Mouse (Mus musculus): ENCODE data around the gene Rhox8. TPM values are rescaled to one million over a fixed set of nuclear protein-coding genes. Genes with fewer than 3 reads are reported as not detected.

The Rhox8 gene
- not detected for total RNA-seq (2023)

GRCm38 (mm10) chrX:37878844-37879243, at the start of gene Rhox8:
TSS of gene Rhox8 (minus strand) at chrX:37878944.

GRCm38 (mm10) chrX:37901670-37902069, 22.9 kb upstream of the Rhox8 start, which contains the start of gene Rhox9:
TSS of gene Rhox9 (minus strand) at chrX:37901770.

GRCm38 (mm10) chrX:37897132-37897531, 18.4 kb upstream of the Rhox8 start, which contains the start of gene Rhox7b:
TSS of gene Rhox7b (minus strand) at chrX:37897232.

GRCm38 (mm10) chrX:37831386-37831785, 47.4 kb downstream of the Rhox8 start, which contains the start of gene Rhox7a:
TSS of gene Rhox7a (plus strand) at chrX:37831686.

GRCm38 (mm10) chrX:37826610-37827009, 52.1 kb downstream of the Rhox8 start, which contains the start of gene Rhox6:
TSS of gene Rhox6 (plus strand) at chrX:37826910.

Other genes with a start within 250 kb of the Rhox8 start
- not detected for gene Rhox2g, start 235.5 kb downstream of the Rhox8 start, total RNA-seq (2023)
- not detected for gene Rhox4g, start 227.6 kb downstream of the Rhox8 start, total RNA-seq (2023)
- gene Rhox3h, start 210.2 kb downstream of the Rhox8 start, total RNA-seq (2023): not detected
- not detected for gene Rhox2h, start 205.7 kb downstream of the Rhox8 start, total RNA-seq (2023)
- not detected for gene Rhox5, start 74.1 kb downstream of the Rhox8 start, total RNA-seq (2023)
- gene Rhox6, start 52.0 kb downstream of the Rhox8 start, total RNA-seq (2023): not detected
- not detected for gene Rhox7a, start 47.3 kb downstream of the Rhox8 start, total RNA-seq (2023)
- gene Rhox7b, start 18.3 kb upstream of the Rhox8 start, total RNA-seq (2023): not detected
- gene Rhox9, start 22.8 kb upstream of the Rhox8 start, total RNA-seq (2023): not detected
- not detected for gene Btg1-ps1, start 139.9 kb upstream of the Rhox8 start, total RNA-seq (2023)
- not detected for gene Btg1-ps2, start 164.2 kb upstream of the Rhox8 start, total RNA-seq (2023)
- gene Rhox10, start 187.5 kb upstream of the Rhox8 start, total RNA-seq (2023): not detected
- not detected for gene Rhox11, start 206.2 kb upstream of the Rhox8 start, total RNA-seq (2023)
- gene Rhox12, start 232.0 kb upstream of the Rhox8 start, total RNA-seq (2023): not detected
- gene Rhox13, start 242.3 kb upstream of the Rhox8 start, total RNA-seq (2023): not detected